In the genomic region with DNA sequence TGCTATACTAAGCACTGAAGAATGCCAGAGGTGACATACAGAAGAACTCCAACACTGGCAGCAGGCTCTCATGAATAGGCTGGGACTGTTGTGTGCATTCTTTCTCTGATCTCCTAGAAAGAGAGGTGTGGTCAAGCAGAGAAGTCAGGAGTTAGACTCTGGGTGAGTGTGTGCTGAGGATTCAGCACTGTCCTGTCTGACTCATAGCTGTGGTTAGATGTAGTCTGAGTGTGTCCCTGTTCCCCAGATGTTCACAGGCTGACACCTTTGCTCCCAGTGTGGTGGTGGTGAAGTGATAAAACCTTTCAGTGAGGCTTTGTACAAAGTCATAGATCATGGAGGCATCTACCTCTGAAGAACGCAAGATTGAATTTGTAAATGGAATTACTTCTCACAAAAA, we compare ENCODE assay signal across 22 mouse cellular contexts. TPM values are rescaled to one million over a fixed set of nuclear protein-coding genes. Genes with fewer than 3 reads are reported as not detected.
DNase-seq lines count a peak whose midpoint lies in the region; ATAC-seq and TF ChIP-seq lines count a peak whose summit lies in the region.
"Had no signal": no experiment of that assay in that cellular context is flagged by ENCODE, and none has a peak within 500 bp of the region (broad histone marks: within the 10 kb centered on the region; RNA-seq: fewer than 3 reads in every experiment).

No protein-coding gene starts in this region.

- WGBS in midbrain, embryonic 11.5 days = 100% methylated on average over 1 of the region's 1 CpGs
- WGBS in midbrain, postnatal 0 days = 100% methylated on average over 1 of the region's 1 CpGs
- 100% methylated on average over 1 of the region's 1 CpGs for WGBS in hindbrain, postnatal 0 days

- no peaks in the 10 kb centered on the region; the same call in 1 of the 2 replicates for H3K9me3 ChIP-seq in midbrain, embryonic 11.5 days (ENCODE audit: control insufficient read depth, low read length)
- 0 out of 2 replicates have a peak, but pooled peaks cover 2% of the 10 kb centered on the region for H3K9me3 ChIP-seq in midbrain, postnatal 0 days (ENCODE audit: low read length)
- H3K9me3 ChIP-seq in MEL (replicated peaks; ENCODE audit: insufficient read depth, low read length) = no peaks in the 10 kb centered on the region
- peaks cover 6% of the 10 kb centered on the region for H3K9me3 ChIP-seq in hindbrain, postnatal 0 days (ENCODE audit: low read length)
- H3K9me3 ChIP-seq: embryonic facial prominence, embryonic 12.5 days had no signal

- DNase-seq in midbrain, embryonic 11.5 days (ENCODE audit: low spot score, missing footprints) = peak; percentile 0
- no peak for DNase-seq in midbrain, postnatal 0 days (ENCODE audit: low spot score)
- DNase-seq in MEL (ENCODE audit: low read depth, low spot score) = peak; percentile 52
- DNase-seq in layer of hippocampus, adult 8-10 months (ENCODE audit: low spot score in 2 of 2) = no peak
- no peak for DNase-seq in hindbrain, postnatal 0 days (ENCODE audit: low spot score)
- DNase-seq: adrenal gland, adult 8-10 months; adrenal gland, postnatal 14 days; adrenal gland, postnatal 36 days; cerebellum, adult 11-12 months; cerebellum, adult 2 months; cerebellum, adult 9-10 months; cerebellum, postnatal 10 days; cerebellum, postnatal 25 days; forebrain, postnatal 0 days had no signal

- no peak; a peak in 1 of 4 replicates for TF ChIP-seq EP300 in MEL (IDR thresholded peaks at IDR 0.05; ENCODE audit: low read depth in 1 of 2, low read length in 2 of 2)

- no peak for ATAC-seq in midbrain, embryonic 11.5 days (ENCODE audit: low FRiP score)
- ATAC-seq in midbrain, postnatal 0 days (ENCODE audit: low FRiP score) = no peak
- ATAC-seq in megakaryocyte-erythroid progenitor cell, adult 5-6 weeks (replicated peaks; ENCODE audit: low FRiP score, low TSS enrichment, poor library complexity, severe bottlenecking) = 0 out of 2 replicates have a peak, but pooled peaks have one; percentile 22
- no peak for ATAC-seq in hindbrain, postnatal 0 days
- ATAC-seq: activated CD4-positive, CD25-positive, alpha-beta regulatory T cell, adult 4 months; CD4-positive, CD25-positive, alpha-beta regulatory T cell, adult 4 months; forebrain, embryonic 13.5 days; forebrain, embryonic 15.5 days; forebrain, postnatal 0 days had no signal

- no peak for TF ChIP-seq CTCF in midbrain, postnatal 0 days (IDR thresholded peaks at IDR 0.05)
- no peak for TF ChIP-seq CTCF in MEL (IDR thresholded peaks at IDR 0.05 in 2 of 3, conservative IDR thresholded peaks at IDR 0.05 in 1 of 3; ENCODE audit: control insufficient read depth in 1 of 3, insufficient read depth in 1 of 3, low read depth in 2 of 3, low read length in 3 of 3, poor library complexity in 1 of 3, severe bottlenecking in 1 of 3)
- no peak for TF ChIP-seq CTCF in hindbrain, postnatal 0 days (IDR thresholded peaks at IDR 0.05; ENCODE audit: low read depth)

- TF ChIP-seq RAD21 in MEL (IDR thresholded peaks at IDR 0.05; ENCODE audit: low read depth, low read length) = no peak

- no peak for TF ChIP-seq POLR2A in MEL (IDR thresholded peaks at IDR 0.05; ENCODE audit: control insufficient read depth in 1 of 2, insufficient read depth in 1 of 2, low read depth in 1 of 2, low read length in 2 of 2, poor library complexity in 1 of 2)

- no peak overlapping the region for H3K4me3 ChIP-seq in midbrain, embryonic 11.5 days (ENCODE audit: low read depth, low read length)
- no peak overlapping the region for H3K4me3 ChIP-seq in midbrain, postnatal 0 days (ENCODE audit: low read depth, low read length)
- H3K4me3 ChIP-seq in MEL (ENCODE audit: control insufficient read depth in 1 of 2, insufficient read depth in 1 of 2, low read depth in 2 of 2, low read length in 2 of 2) = no peak overlapping the region
- no peak overlapping the region for H3K4me3 ChIP-seq in hindbrain, postnatal 0 days (ENCODE audit: low read length)
- H3K4me3 ChIP-seq: embryonic facial prominence, embryonic 10.5 days; embryonic facial prominence, embryonic 12.5 days; forebrain, embryonic 13.5 days; forebrain, embryonic 15.5 days had no signal

- no peaks in the 10 kb centered on the region for H3K36me3 ChIP-seq in midbrain, embryonic 11.5 days (ENCODE audit: control insufficient read depth, insufficient read depth, low read length)
- no peaks in the 10 kb centered on the region for H3K36me3 ChIP-seq in midbrain, postnatal 0 days (ENCODE audit: insufficient read depth, low read length)
- no peaks in the 10 kb centered on the region for H3K36me3 ChIP-seq in MEL (ENCODE audit: control insufficient read depth in 1 of 2, insufficient read depth in 2 of 2, low read length in 2 of 2)
- no peaks in the 10 kb centered on the region for H3K36me3 ChIP-seq in hindbrain, postnatal 0 days (ENCODE audit: insufficient read depth, low read length)
- H3K36me3 ChIP-seq: embryonic facial prominence, embryonic 10.5 days; embryonic facial prominence, embryonic 12.5 days; forebrain, embryonic 15.5 days; G1E had no signal

- no peaks in the 10 kb centered on the region for H3K79me2 ChIP-seq in MEL (ENCODE audit: control insufficient read depth, insufficient read depth, low read length, poor library complexity)

- H3K9ac ChIP-seq in midbrain, embryonic 11.5 days (ENCODE audit: low read length) = no peak overlapping the region
- no peak overlapping the region for H3K9ac ChIP-seq in midbrain, postnatal 0 days (replicated peaks; ENCODE audit: low read length, poor library complexity, severe bottlenecking)
- H3K9ac ChIP-seq in MEL (ENCODE audit: control insufficient read depth, low read depth, low read length, poor library complexity, severe bottlenecking) = no peak overlapping the region
- no peak overlapping the region for H3K9ac ChIP-seq in hindbrain, postnatal 0 days (replicated peaks; ENCODE audit: low read length)
- H3K9ac ChIP-seq: embryonic facial prominence, embryonic 12.5 days; forebrain, embryonic 13.5 days; forebrain, embryonic 15.5 days; forebrain, postnatal 0 days had no signal

- no peaks in the 10 kb centered on the region for H3K27me3 ChIP-seq in midbrain, embryonic 11.5 days (ENCODE audit: control insufficient read depth, insufficient read depth, low read length)
- no peaks in the 10 kb centered on the region for H3K27me3 ChIP-seq in midbrain, postnatal 0 days (ENCODE audit: insufficient read depth, low read length)
- H3K27me3 ChIP-seq in MEL (ENCODE audit: control insufficient read depth in 1 of 2, insufficient read depth in 2 of 2, low read length in 2 of 2) = peaks cover 0 to 1% of the 10 kb centered on the region in 2 experiments; a peak in 2 of 4 replicates
- no peaks in the 10 kb centered on the region for H3K27me3 ChIP-seq in hindbrain, postnatal 0 days (ENCODE audit: insufficient read depth, low read length)
- H3K27me3 ChIP-seq: embryonic facial prominence, embryonic 12.5 days; forebrain, embryonic 13.5 days; forebrain, embryonic 15.5 days had no signal

- no peak overlapping the region for H3K27ac ChIP-seq in midbrain, embryonic 11.5 days (ENCODE audit: low read depth, low read length)
- H3K27ac ChIP-seq in midbrain, postnatal 0 days (ENCODE audit: low read depth, low read length) = no peak overlapping the region
- no peak overlapping the region for H3K27ac ChIP-seq in MEL (ENCODE audit: control insufficient read depth, low read depth, low read length)
- H3K27ac ChIP-seq in hindbrain, postnatal 0 days = no peak overlapping the region
- H3K27ac ChIP-seq: embryonic facial prominence, embryonic 10.5 days; embryonic facial prominence, embryonic 12.5 days; forebrain, embryonic 13.5 days; forebrain, embryonic 15.5 days had no signal

- no peaks in the 10 kb centered on the region for H3K4me1 ChIP-seq in midbrain, embryonic 11.5 days (ENCODE audit: control insufficient read depth, insufficient read depth, low read length)
- no peaks in the 10 kb centered on the region for H3K4me1 ChIP-seq in midbrain, postnatal 0 days (ENCODE audit: insufficient read depth, low read length)
- H3K4me1 ChIP-seq in MEL (ENCODE audit: control insufficient read depth in 1 of 2, insufficient read depth in 2 of 2, low read length in 2 of 2) = no peaks in the 10 kb centered on the region
- H3K4me1 ChIP-seq in hindbrain, postnatal 0 days (ENCODE audit: insufficient read depth, low read length) = no peaks in the 10 kb centered on the region
- H3K4me1 ChIP-seq: embryonic facial prominence, embryonic 10.5 days; embryonic facial prominence, embryonic 12.5 days; forebrain, embryonic 13.5 days had no signal

- H3K4me2 ChIP-seq in midbrain, embryonic 11.5 days = no peak overlapping the region
- H3K4me2 ChIP-seq in midbrain, postnatal 0 days (ENCODE audit: low read depth, low read length, poor library complexity, severe bottlenecking) = no peak overlapping the region
- H3K4me2 ChIP-seq in hindbrain, postnatal 0 days (ENCODE audit: low read depth, low read length) = no peak overlapping the region
- H3K4me2 ChIP-seq: embryonic facial prominence, embryonic 12.5 days; forebrain, embryonic 13.5 days; forebrain, embryonic 15.5 days had no signal

RNA-seq across cellular contexts. Expression of gene Cnot6, which starts 34.2 kb away (rescaled TPM):
- polyA plus RNA-seq in midbrain, embryonic 11.5 days (2014; fragmentation: Nextera tagmentation; extraction: Ambion mirVana) = 55.9 and 60.1 TPM in 2 replicates
- total RNA-seq in midbrain, postnatal 0 days (2014; rRNA removed) = 28.9 and 53.1 TPM in 2 replicates
- 21.7 and 26.9 TPM in 2 replicates for polyA plus RNA-seq in midbrain, postnatal 0 days (2015; fragmentation: Nextera tagmentation; extraction: Ambion mirVana)
- total RNA-seq in MEL (2012; rRNA removed) = 38.9 and 45.5 TPM in 2 replicates
- 10 to 100 TPM; 49.3 to 58.3 TPM for polyA plus RNA-seq in MEL (2012; ENCODE audit: insufficient read depth in 1 of 2, insufficient read length in 2 of 2, low read depth in 1 of 2, low replicate concordance in 2 of 2, missing spikeins in 1 of 2)
- total RNA-seq in megakaryocyte-erythroid progenitor cell, adult 5-6 weeks (2014; fragmentation: Nextera tagmentation) = 104 and 127 TPM in 2 replicates
- total RNA-seq in megakaryocyte-erythroid progenitor cell, adult 5-6 weeks (2017) = 69.7 and 111 TPM in 2 replicates
- total RNA-seq in layer of hippocampus, adult 8-10 months (2022) = 10 to 100 TPM; 39.8 to 53.9 (median 46.8) TPM
- 32.0 and 38.5 TPM in 2 replicates for total RNA-seq in hindbrain, postnatal 0 days (2014; rRNA removed)
- 32.7 and 33.0 TPM in 2 replicates for polyA plus RNA-seq in hindbrain, postnatal 0 days (2015; fragmentation: Nextera tagmentation; extraction: Ambion mirVana)

RNA-seq across cellular contexts. Expression of gene Gfpt2, which starts 47.2 kb away (rescaled TPM):
- polyA plus RNA-seq in midbrain, embryonic 11.5 days (2014; fragmentation: Nextera tagmentation; extraction: Ambion mirVana) = 8.7 and 9.9 TPM in 2 replicates
- total RNA-seq in midbrain, postnatal 0 days (2014; rRNA removed) = 3.1 and 6.0 TPM in 2 replicates
- 3.9 and 4.3 TPM in 2 replicates for polyA plus RNA-seq in midbrain, postnatal 0 days (2015; fragmentation: Nextera tagmentation; extraction: Ambion mirVana)
- total RNA-seq in MEL (2012; rRNA removed) = 4.0 and 4.9 TPM in 2 replicates
- 1 to 10 TPM in 1 of 2 experiments, not detected in 1; 8.0 TPM for polyA plus RNA-seq in MEL (2012; ENCODE audit: insufficient read depth in 1 of 2, insufficient read length in 2 of 2, low read depth in 1 of 2, low replicate concordance in 2 of 2, missing spikeins in 1 of 2)
- 0.87 and 1.0 TPM in 2 replicates for total RNA-seq in megakaryocyte-erythroid progenitor cell, adult 5-6 weeks (2014; fragmentation: Nextera tagmentation)
- 2.3 and 2.9 TPM in 2 replicates for total RNA-seq in megakaryocyte-erythroid progenitor cell, adult 5-6 weeks (2017)
- 1 to 10 TPM; 4.2 to 8.5 (median 6.7) TPM for total RNA-seq in layer of hippocampus, adult 8-10 months (2022)
- total RNA-seq in hindbrain, postnatal 0 days (2014; rRNA removed) = 2.5 and 3.8 TPM in 2 replicates
- 5.0 and 5.4 TPM in 2 replicates for polyA plus RNA-seq in hindbrain, postnatal 0 days (2015; fragmentation: Nextera tagmentation; extraction: Ambion mirVana)
- polyA plus RNA-seq: G1E had no signal

Comparison
In these comparisons a context has a peak if more than half of its experiments do, and no peak if none do; other contexts are left out.
1. DNase-seq: peak in midbrain, embryonic 11.5 days (single experiment) and MEL (single experiment); none in midbrain, postnatal 0 days (single experiment), layer of hippocampus, adult 8-10 months (0 of 2) and hindbrain, postnatal 0 days (single experiment).